Mouse (Mus musculus) stomach, postnatal 0 days (tissue): Measurements from ENCODE around the gene Traf3ip3.

Experiments
- CTCF ChIP-seq: IDR thresholded peaks from 2 replicates; pipeline ENCODE4 v1.5.1; 2016; ENCODE audit warnings: antibody characterized with exemption, low read depth, mild to moderate bottlenecking, moderate library complexity
- EP300 ChIP-seq: optimal IDR thresholded peaks from 2 replicates; pipeline ENCODE3; 2016; ENCODE audit warnings: antibody characterized with exemption

GRCm38 (mm10) chr1:193226114-193226513, 24.6 kb upstream of the Traf3ip3 start:
- TF ChIP-seq CTCF (no peak), EP300 (no peak)
